Mouse (Mus musculus): ENCODE measurements around the gene Grik1.

DNA sequence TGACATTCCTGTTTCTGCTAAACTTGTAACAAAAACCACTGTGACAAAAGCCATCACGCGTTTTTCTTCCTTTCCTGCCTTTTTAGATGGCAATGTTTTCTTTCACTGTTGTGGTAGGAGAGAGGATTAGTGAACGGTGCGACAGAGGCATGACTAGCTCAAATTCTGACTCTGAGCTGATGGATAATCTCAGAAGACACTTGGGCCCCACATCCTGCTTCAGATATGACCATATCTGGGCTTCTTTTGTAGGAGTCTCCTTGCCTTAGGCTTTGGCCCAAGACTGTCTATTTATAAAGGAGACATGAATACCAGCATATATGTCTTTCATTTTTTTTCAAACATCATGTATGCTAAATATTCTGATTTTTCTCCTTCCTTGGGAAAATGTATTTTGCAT is 341.9 kb downstream of the Grik1 start:
- TF ChIP-seq CTCF (conservative IDR thresholded peaks at IDR 0.05; ENCODE audit: low read length) (no peak), POU5F1 (IDR thresholded peaks at IDR 0.05; ENCODE audit: borderline replicate concordance, low read length) (no peak), NANOG (IDR thresholded peaks at IDR 0.05; ENCODE audit: borderline replicate concordance, low read length) (no peak)
